Mouse (Mus musculus) liver, postnatal 0 days (tissue): ENCODE measurements at regions not wholly inside any gene's neighbourhood (a gene's known extent, or its start where the extent isn't known, plus 50 kb on each side); places are given as distances from the start of the nearest gene placed in this dataset.
A peak's percentile ranks its signal among the peaks of the same experiment; 100 is the strongest.

ENCODE experiments used
- ATAC-seq: fragments of 200-750 bp; cut with Nextera tagmentation; 2 replicates; pipeline ENCODE4 v1.8.0; 2017; ENCODE audit warnings: mild to moderate bottlenecking, moderate library complexity
- DNase-seq: peaks from one replicate; pipeline ENCODE4 v3.0.0-alpha.2; 2016
- H3K27ac ChIP-seq: fragments of 300-500 bp; sonication (generic); 2 replicates; pipeline ENCODE4 v1.5.1; 2014; ENCODE audit warnings: antibody characterized with exemption, moderate library complexity, mild to moderate bottlenecking, low read depth
- H3K27me3 ChIP-seq: fragments of 300-500 bp; sonication (generic); 2 replicates; pipeline ENCODE4 v1.6.1; 2014; ENCODE audit warnings: low read length, control low read depth, mixed read lengths; ENCODE audit not compliant: insufficient read depth
- H3K36me3 ChIP-seq: fragments of 300-500 bp; sonication (generic); replicated peaks from 2 replicates; pipeline ENCODE4 v1.6.1; 2014; ENCODE audit warnings: mild to moderate bottlenecking, control low read depth, low read length, moderate library complexity, mixed read lengths; ENCODE audit not compliant: insufficient read depth
- H3K4me1 ChIP-seq: fragments of 300-500 bp; sonication (generic); 2 replicates; pipeline ENCODE4 v1.6.1; 2014; ENCODE audit warnings: antibody characterized with exemption, mild to moderate bottlenecking, control low read depth; ENCODE audit not compliant: insufficient read depth
- H3K4me2 ChIP-seq: fragments of 300-500 bp; sonication (generic); 2 replicates; pipeline ENCODE4 v1.6.1; 2014; ENCODE audit warnings: low read depth, mild to moderate bottlenecking, low read length, moderate library complexity, mixed read lengths
- H3K4me3 ChIP-seq: fragments of 300-500 bp; sonication (generic); 2 replicates; pipeline ENCODE4 v1.5.1; 2014; ENCODE audit warnings: low read depth, low read length
- H3K9ac ChIP-seq: fragments of 300-500 bp; sonication (generic); replicated peaks from 2 replicates; pipeline ENCODE4 v1.6.1; 2014; ENCODE audit warnings: mild to moderate bottlenecking, moderate library complexity
- H3K9me3 ChIP-seq: fragments of 300-500 bp; sonication (generic); 2 replicates; pipeline ENCODE4 v1.6.1; 2016; ENCODE audit warnings: mild to moderate bottlenecking, control low read depth, low read length, mixed read lengths
- CTCF ChIP-seq: sonication (generic); IDR thresholded peaks from 2 replicates; pipeline ENCODE4 v1.5.1; 2016; ENCODE audit warnings: antibody characterized with exemption, low read depth
- EP300 ChIP-seq: IDR thresholded peaks from 2 replicates; pipeline ENCODE4 v1.6.1; 2016; ENCODE audit warnings: antibody characterized with exemption, low read depth, mild to moderate bottlenecking
- WGBS: fragments of 180-500 bp; shearing (Covaris S2); extraction: QIAGEN DNeasy Blood & Tissue Kit; methylation state at CpG from one replicate; pipeline ENCODE4 v1.1.7; 2014; ENCODE audit not compliant: insufficient replicate concordance; 5-methylcytosine and 5-hydroxymethylcytosine counted together

DNA sequence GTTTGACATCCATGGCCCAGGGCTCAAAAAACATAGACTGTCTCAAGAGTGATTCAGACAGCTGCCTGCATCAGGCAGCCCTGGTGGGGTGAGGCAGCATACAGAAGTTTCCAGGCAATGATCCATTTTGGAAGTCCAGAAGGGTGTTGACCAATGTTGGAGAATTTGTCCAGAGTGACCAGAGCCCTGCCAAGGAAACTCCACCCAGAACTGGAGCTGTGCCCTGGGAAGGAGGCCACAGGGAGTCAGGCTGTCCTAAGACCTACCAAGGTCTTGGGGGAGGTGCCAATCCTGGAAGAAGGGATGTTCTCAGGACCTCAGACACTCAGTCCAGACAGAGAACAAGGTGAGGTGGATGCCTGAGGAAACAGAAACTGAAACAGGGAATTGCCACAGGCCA lies 105.2 kb upstream of the Cops8 start:
- H3K4me3 ChIP-seq = no peak overlapping the region
- no peaks in the 10 kb centered on the region for H3K4me1 ChIP-seq
- H3K36me3 ChIP-seq = no peaks in the 10 kb centered on the region
- no peak overlapping the region for H3K9ac ChIP-seq
- H3K4me2 ChIP-seq = no peak overlapping the region
- no peak for DNase-seq
- no peaks in the 10 kb centered on the region for H3K27me3 ChIP-seq
- H3K27ac ChIP-seq = no peak overlapping the region
- TF ChIP-seq EP300 = no peak
- no peak for TF ChIP-seq CTCF
- H3K9me3 ChIP-seq = peaks cover 5% of the 10 kb centered on the region; the same call in 1 of the 2 replicates
- ATAC-seq = no peak

DNA sequence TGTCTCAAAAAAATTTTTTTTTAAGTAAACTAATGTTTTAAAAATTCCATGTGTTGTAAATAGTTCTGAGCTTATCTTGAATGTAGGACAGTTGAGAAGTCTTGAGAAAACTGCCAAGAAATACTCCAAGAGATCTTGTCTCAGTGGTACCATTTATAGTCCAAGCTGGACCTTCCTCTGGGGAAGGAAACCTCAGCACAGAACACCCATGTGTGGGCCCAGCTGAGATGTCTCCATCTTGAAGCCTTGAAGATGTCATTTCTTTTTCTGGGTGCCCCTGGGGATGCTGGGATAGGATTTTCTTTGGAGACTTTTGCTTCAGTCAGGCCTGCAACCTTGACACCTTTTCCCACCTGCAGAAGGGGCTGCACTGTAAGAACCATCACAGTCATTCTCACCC lies 101.4 kb upstream of the Cops8 start:
- TF ChIP-seq CTCF = no peak
- TF ChIP-seq EP300 = no peak
- no peak for ATAC-seq
- Histone ChIP-seq H3K27ac (no peak overlapping the region), H3K36me3 (no peaks in the 10 kb centered on the region), H3K4me3 (no peak overlapping the region), H3K9me3 (peaks cover 5% of the 10 kb centered on the region; the same call in 1 of the 2 replicates), H3K9ac (no peak overlapping the region), H3K4me1 (no peaks in the 10 kb centered on the region), H3K27me3 (no peaks in the 10 kb centered on the region), H3K4me2 (no peak overlapping the region)
- DNase-seq = no peak

DNA sequence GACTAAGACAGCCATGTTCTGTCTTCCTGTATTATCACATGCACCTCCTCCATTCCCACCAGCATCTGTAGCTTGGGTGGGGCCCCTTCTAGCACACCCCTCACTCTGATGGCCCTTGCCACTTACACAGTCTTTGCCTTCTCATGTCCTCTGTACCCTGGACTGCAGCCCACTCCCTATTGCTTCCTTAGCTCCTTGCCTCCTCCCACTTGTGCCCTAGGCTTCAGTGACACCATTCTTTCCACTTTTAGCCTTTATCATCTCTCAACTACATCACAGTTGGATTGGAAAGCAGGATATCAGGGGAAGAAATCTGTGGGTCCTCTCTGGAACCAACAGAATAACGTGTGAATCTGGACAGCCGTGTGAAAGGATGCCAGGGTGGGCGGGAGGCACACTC lies 100.4 kb upstream of the Cops8 start:
- Histone ChIP-seq H3K27me3 (no peaks in the 10 kb centered on the region), H3K9ac (no peak overlapping the region), H3K36me3 (no peaks in the 10 kb centered on the region), H3K4me2 (no peak overlapping the region), H3K4me3 (no peak overlapping the region), H3K27ac (no peak overlapping the region), H3K4me1 (no peaks in the 10 kb centered on the region), H3K9me3 (peaks cover 5% of the 10 kb centered on the region; the same call in 1 of the 2 replicates)
- ATAC-seq = no peak
- no peak for DNase-seq
- 87% methylated on average over 3 of the region's 3 CpGs for WGBS
- no peak for TF ChIP-seq EP300

DNA sequence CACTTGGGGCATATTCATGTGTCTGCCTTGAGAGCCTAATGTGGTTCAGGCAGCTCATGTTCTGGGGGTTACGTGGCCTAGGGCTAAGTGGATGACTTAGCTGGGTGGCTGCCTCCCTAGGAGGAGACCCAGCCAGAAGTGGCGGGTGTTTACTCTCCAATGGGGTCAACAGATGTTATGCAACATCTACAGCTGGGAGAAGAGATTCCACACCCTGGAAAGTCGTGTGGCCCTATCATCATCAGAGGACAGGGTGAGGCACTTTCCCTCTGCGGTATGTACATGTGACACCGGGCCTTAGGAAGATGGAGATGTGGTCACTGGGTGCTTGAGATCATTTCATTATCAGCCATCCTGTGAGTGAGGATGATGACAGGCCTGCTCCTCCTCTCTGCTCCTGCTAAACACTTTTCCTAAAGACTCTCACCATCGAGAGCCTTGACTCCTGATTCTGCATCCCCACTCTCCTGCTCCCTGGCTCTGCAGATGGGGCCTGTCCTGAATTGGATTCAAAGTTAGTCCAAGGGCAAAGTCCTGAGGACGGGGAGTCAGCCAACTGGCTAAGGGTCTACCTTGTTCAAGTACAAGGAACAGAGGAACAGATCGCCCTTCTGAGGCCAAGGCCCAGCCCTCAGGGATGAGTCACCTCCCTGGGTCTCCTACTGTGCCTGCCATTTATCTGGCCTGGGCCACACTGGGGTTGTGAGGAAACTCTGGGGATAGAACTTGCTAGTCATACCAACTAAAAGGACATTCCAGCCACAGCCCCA lies 99.8 kb upstream of the Cops8 start:
- Histone ChIP-seq H3K4me3 (no peak overlapping the region), H3K4me1 (no peaks in the 10 kb centered on the region), H3K9ac (no peak overlapping the region), H3K9me3 (peaks cover 5% of the 10 kb centered on the region; the same call in 1 of the 2 replicates), H3K27me3 (no peaks in the 10 kb centered on the region), H3K4me2 (no peak overlapping the region), H3K36me3 (no peaks in the 10 kb centered on the region), H3K27ac (no peak overlapping the region)
- TF ChIP-seq EP300 (no peak), CTCF (no peak)
- 60% methylated on average over 8 of the region's 8 CpGs for WGBS
- no peak for ATAC-seq
- no peak for DNase-seq

DNA sequence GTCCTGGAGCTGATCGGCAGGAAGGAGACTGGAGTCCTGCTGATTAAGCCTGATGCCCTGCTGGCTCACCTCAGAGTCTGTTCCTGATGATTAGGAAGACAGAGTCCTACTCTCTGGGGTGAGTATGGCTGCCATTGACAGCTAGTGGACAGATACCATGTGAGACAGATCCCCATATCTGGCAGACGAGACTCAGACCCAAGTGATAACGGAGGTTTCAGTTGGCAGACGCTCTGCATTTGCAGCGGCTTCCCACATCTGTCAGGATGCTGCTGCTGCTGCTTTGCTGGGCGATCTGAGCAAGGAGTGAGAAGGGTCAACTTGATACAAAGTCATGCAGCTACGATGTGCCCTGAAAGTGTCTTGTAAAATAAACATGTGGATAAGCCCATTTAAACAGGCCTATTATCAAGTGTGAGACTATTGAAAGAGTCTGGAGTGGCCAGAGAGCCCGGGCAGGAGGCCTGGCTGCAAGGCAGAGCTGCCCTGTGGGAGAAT lies 98.1 kb upstream of the Cops8 start:
- 28% methylated on average over 8 of the region's 8 CpGs for WGBS
- Histone ChIP-seq H3K9ac (no peak overlapping the region), H3K27ac (no peak overlapping the region), H3K36me3 (no peaks in the 10 kb centered on the region), H3K4me1 (no peaks in the 10 kb centered on the region), H3K4me3 (no peak overlapping the region), H3K27me3 (no peaks in the 10 kb centered on the region), H3K9me3 (peaks cover 4% of the 10 kb centered on the region; the same call in 1 of the 2 replicates), H3K4me2 (no peak overlapping the region)
- TF ChIP-seq EP300 (no peak), CTCF (no peak)
- ATAC-seq (no peak), DNase-seq (no peak)

DNA sequence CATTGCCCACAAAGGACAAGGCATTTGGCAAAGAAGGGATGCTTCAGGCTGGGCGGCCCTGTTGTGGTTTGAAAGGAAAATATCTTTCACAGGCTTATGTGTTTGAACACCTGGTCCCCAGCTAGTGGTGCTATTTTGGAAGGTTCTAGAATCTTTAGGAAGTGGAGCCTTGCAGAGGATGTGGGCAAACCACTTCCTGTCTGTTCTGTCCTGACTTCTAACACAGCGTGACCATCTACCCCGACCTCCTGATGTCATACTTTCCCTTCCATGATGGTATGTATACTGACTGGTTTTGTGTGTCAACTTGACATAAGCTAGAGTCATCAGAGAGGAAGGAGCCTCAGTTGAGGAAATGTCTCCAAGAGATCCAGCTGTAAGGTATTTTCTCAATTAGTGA lies 97.2 kb upstream of the Cops8 start:
- no peaks in the 10 kb centered on the region for H3K27me3 ChIP-seq
- H3K9ac ChIP-seq = no peak overlapping the region
- ATAC-seq (0 out of 2 replicates have a peak, but pooled peaks have one; percentile 25), DNase-seq (no peak)
- no peaks in the 10 kb centered on the region for H3K4me1 ChIP-seq
- H3K4me3 ChIP-seq = no peak overlapping the region
- no peaks in the 10 kb centered on the region for H3K36me3 ChIP-seq
- no peak overlapping the region for H3K4me2 ChIP-seq
- 29% methylated on average over 3 of the region's 3 CpGs for WGBS
- TF ChIP-seq EP300 = no peak
- no peak for TF ChIP-seq CTCF
- H3K27ac ChIP-seq = no peak overlapping the region
- H3K9me3 ChIP-seq = no peaks in the 10 kb centered on the region
